Mouse (Mus musculus) CD8-positive naive resting alpha-beta T cell, adult 2 months (primary cell): Measurements from ENCODE around the gene Gm11938.

Experiments used
- DNase-seq, 2 experiments: peaks; one replicate each; pipeline ENCODE4 v3.0.0; 2022; ENCODE audit warnings: low read depth in 2 of 2, low spot score in 2 of 2

The Gm11938 gene

DNA sequence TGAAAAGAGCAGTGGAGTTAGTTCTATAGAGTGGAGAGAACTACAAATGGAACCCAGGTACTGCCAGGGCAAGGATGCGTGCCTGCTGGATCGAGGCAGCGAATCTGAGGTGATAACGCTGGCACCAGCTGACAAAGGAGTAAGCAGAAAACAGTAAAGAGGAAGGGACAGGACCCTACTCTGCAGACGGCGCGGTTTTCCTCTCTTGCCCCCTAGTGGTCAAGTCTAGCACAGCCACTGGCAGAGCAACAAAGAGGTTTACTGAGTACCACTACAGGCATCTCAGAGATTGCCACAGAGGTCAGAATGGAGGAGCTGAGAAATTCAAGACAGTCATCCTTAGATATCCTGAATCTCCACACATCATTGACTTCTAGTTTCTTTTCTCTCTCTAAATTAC, 29.0 kb downstream of the Gm11938 start:
- DNase-seq: peak; percentile 11 to 34

DNA sequence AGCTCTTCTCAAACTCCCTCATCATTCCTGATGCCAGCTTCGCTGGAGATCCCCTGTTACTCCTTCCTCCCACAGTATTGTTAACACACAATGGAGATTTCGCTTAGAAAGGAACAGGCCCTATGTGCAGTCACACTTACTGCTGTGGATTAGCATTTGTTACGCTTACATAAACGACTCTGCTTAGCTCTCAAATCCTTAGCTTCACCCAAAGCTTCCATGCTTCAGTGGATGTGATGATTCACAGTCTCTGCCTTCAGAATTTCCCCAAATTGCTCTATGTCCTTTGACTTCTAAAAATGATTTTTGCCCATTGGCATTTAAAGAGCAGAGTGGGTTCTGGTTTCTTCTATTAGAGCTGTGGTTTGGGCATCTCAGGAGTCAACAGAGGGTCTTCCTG, 29.9 kb downstream of the Gm11938 start:
- DNase-seq: no peak

DNA sequence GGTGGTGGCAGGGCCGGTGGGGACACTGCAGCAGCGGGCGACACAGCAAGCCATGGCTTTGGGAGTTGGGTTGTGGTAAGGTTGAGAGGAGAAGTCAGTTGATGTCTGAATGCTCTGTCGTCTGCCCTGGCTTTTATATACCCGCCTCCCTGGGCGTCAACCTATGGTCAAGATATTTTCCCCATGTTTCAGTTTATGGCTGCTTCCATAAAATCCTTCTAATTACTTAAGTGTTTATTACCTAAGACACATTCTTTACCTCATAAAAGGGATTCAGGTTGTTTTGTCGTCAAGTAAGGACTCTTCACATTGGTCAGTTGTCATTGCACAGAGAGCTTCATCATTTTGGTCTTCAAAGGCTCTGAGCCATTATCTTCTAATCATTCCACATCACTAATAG, 36.6 kb downstream of the Gm11938 start, which contains the start of gene Krtap3-1:
Gene Krtap3-1, minus strand, starts transcription at position 101 of the 400 bp plus-strand sequence.
- no peak for DNase-seq

DNA sequence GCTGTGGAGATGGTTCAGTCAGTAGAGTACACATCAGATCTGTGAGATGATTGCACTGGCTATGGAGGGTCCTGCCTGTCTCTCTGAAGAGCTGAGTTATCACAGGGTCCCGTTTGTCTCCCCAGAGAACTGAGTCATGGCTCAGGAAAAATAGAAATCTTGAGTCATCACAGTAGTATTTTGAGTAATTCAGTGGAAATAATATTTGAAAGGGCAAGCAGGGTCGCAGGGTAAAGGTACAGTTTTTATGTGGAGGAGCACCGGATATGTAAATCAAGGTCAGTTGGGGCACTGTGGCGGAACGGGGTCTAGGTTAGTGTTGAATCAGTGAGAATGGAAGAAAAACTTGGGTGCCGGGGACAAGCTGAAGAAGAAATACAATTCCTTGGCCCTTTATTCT, 40.5 kb downstream of the Gm11938 start:
- DNase-seq: no peak

DNA sequence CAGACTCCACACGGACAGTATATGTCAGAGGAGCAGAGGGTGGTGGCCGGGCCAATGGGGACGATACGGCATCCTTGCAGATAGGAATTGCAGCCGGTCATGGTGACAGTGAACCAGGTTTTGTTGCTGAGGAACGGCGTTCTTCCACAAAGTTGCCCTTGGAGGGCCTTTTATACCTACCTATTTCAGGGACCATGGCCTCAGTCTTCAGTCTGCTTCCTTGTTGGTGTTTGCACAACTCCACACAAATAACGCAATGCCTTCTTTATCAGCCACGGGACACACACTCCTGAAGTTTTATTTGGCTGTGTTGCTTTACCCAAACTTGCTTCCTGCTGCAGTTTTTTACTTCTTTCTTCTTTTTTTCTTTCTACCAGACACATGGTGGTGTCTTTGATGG, 43.7 kb downstream of the Gm11938 start, which contains the start of gene Gm11939:
Gene Gm11939, minus strand, starts transcription at position 101 of the 400 bp plus-strand sequence.
- no peak for DNase-seq

DNA sequence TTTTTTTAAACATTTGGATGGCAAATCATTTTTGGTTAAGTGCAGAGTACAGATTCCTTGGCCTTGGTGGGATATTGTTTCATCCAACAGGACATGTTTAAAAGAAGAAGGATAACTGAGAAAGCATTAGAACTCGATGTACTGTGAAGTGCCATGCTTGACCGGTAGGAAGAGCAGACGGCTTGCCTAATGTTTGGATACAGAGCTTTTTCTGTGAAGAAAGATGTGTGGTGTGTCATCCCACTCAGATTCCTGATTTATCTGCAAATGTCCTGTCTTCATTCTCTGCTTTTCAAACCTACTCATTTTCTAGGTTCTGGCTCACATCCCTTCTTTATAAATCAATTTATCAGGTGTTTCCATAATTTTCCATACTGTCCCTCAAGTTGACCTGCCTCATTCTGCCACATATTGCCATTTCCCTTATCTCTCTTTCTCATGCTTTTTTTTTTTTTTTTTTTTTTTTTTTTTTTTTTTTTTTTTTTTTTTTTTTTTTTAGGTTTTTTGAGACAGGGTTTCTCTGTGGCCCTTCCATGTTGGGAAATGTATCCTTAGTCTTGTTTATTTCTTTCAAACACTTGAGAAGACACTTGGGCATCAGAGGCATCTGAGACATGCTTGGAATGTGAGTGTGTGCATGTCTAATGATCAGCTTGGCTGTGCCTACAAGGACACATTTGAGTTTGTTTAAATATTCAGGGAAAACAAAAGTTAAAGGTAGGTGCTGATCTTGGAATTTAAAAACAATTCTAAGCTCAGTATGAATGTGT, 44.9 kb downstream of the Gm11938 start:
- DNase-seq: no peak

DNA sequence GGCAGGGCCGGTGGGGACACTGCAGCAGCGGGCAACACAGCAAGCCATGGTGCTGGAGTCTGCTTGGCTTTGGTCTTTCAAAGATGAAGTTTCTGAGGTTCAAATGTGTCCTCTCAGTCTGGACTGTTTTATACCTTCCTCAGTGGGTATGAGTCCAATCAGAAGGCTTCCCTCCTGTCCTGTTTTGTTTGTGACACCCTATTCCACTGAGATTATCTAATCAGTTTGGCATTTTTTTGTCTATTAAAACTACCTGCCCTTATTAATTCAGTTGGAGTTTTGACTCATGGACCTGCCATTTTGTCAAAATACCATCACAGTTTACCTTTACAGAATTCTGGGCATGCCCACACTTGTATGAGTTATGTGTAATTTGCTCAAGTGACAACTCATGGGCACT, 46.4 kb downstream of the Gm11938 start, which contains the start of gene Krtap3-2:
Gene Krtap3-2, minus strand, starts transcription at position 101 of the 400 bp plus-strand sequence.
- DNase-seq: no peak

DNA sequence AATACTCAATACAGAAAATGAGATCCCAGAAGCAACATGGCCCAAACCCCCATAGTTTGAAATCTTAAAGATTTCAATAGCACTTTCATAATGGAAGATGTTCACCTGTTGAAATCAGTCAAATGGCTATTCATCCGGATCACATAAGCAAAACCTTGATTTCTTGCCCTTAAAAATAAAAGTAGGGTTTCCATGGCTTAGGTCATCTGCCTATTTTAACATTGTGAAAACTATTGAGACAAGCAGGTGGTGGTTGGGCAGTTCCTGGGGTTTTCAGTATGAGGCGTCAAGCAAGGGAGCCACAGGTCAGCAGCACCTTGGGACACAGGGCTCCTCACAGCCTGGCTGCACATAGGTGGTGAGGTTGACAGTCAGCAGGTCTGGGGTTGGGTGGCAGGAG, 46.9 kb downstream of the Gm11938 start:
- no peak for DNase-seq
